Mouse (Mus musculus): ENCODE data around the gene Lef1.

GRCm38 (mm10) chr3:131107301-131108093 is 2.8 kb upstream of the Lef1 start:
- TF ChIP-seq CTCF (IDR thresholded peaks at IDR 0.05; ENCODE audit: control insufficient read depth, insufficient read depth, low read length) (no peak), POLR2A (IDR thresholded peaks at IDR 0.05; ENCODE audit: borderline replicate concordance, control insufficient read depth, low read depth, low read length) (no peak)
